Mouse (Mus musculus) kidney, embryonic 14.5 days (tissue): ENCODE results near the gene Kalrn. TPM values are rescaled to one million over a fixed set of nuclear protein-coding genes. Genes with fewer than 3 reads are reported as not detected.

ENCODE experiments used
- ATAC-seq: fragments of 200-750 bp; cut with Nextera tagmentation; 2 replicates; pipeline ENCODE4 v1.8.0; 2017; ENCODE audit warnings: moderate number of reproducible peaks, mild to moderate bottlenecking, moderate TSS enrichment, moderate library complexity; ENCODE audit not compliant: low FRiP score, low TSS enrichment
- H3K27ac ChIP-seq: fragments of 300-500 bp; sonication (generic); 2 replicates; pipeline ENCODE4 v1.5.1; 2014; ENCODE audit warnings: low read depth, mild to moderate bottlenecking, low read length, moderate library complexity, mixed read lengths
- H3K27me3 ChIP-seq: fragments of 300-500 bp; sonication (generic); 2 replicates; pipeline ENCODE4 v1.6.1; 2014; ENCODE audit warnings: mild to moderate bottlenecking, low read length; ENCODE audit not compliant: control insufficient read depth, insufficient read depth
- H3K36me3 ChIP-seq: fragments of 300-500 bp; sonication (generic); 2 replicates; pipeline ENCODE4 v1.6.1; 2014; ENCODE audit warnings: low read length, mixed read lengths; ENCODE audit not compliant: control insufficient read depth, insufficient read depth
- H3K4me1 ChIP-seq: fragments of 300-500 bp; sonication (generic); 2 replicates; pipeline ENCODE4 v1.6.1; 2014; ENCODE audit warnings: low read length, mixed read lengths; ENCODE audit not compliant: control insufficient read depth, insufficient read depth
- H3K4me2 ChIP-seq: fragments of 300-500 bp; sonication (generic); replicated peaks from 2 replicates; pipeline ENCODE4 v1.6.1; 2014; ENCODE audit warnings: low read depth, mild to moderate bottlenecking, low read length
- H3K4me3 ChIP-seq: fragments of 300-500 bp; sonication (generic); 2 replicates; pipeline ENCODE4 v1.5.1; 2014; ENCODE audit warnings: mild to moderate bottlenecking, low read length
- H3K9ac ChIP-seq: fragments of 300-500 bp; sonication (generic); 2 replicates; pipeline ENCODE4 v1.6.1; 2014; ENCODE audit warnings: low read depth, mild to moderate bottlenecking, low read length, moderate library complexity
- H3K9me3 ChIP-seq: fragments of 300-500 bp; sonication (generic); 2 replicates; pipeline ENCODE4 v1.6.1; 2016; ENCODE audit warnings: low read length; ENCODE audit not compliant: control insufficient read depth
- WGBS: fragments of 180-500 bp; shearing (Covaris S2); extraction: QIAGEN DNeasy Blood & Tissue Kit; methylation state at CpG from one replicate; pipeline ENCODE4 v1.1.7; 2014; 5-methylcytosine and 5-hydroxymethylcytosine counted together
- polyA plus RNA-seq: library from polyadenylated mRNA; unstranded; fragments of >200 nt; fragmentation: Nextera tagmentation; extraction: Ambion mirVana; gene quantifications from 2 replicates; pipeline ENCODE4 v1.2.1, GENCODE M21; 2014

Kalrn gene
- 13.2 and 16.0 TPM in 2 replicates for polyA plus RNA-seq

GRCm38 (mm10) chr16:34573151-34573802 is at the start of gene Kalrn:
Kalrn (minus strand) TSS chr16:34573532.
- H3K4me1 ChIP-seq: peaks cover 11% of the 10 kb centered on the region
- no peaks in the 10 kb centered on the region; the same call in 1 of the 2 replicates for H3K9me3 ChIP-seq
- peak; percentile 91 for ATAC-seq
- H3K36me3 ChIP-seq: no peaks in the 10 kb centered on the region
- 3% methylated on average over 44 of the region's 84 CpGs for WGBS
- H3K27me3 ChIP-seq: no peaks in the 10 kb centered on the region
- peak within 1 kb of the TSS; percentile 94 for H3K9ac ChIP-seq
- H3K4me2 ChIP-seq: peak within 1 kb of the TSS; percentile 93
- peak within 1 kb of the TSS; percentile 85 for H3K4me3 ChIP-seq
- H3K27ac ChIP-seq: peak within 1 kb of the TSS; percentile 73

GRCm38 (mm10) chr16:34614021-34614420 is 40.7 kb upstream of the Kalrn start:
- H3K4me2 ChIP-seq: no peak overlapping the region
- no peaks in the 10 kb centered on the region for H3K36me3 ChIP-seq
- no peaks in the 10 kb centered on the region for H3K27me3 ChIP-seq
- no peaks in the 10 kb centered on the region for H3K4me1 ChIP-seq
- no peak overlapping the region for H3K27ac ChIP-seq
- H3K9ac ChIP-seq: no peak overlapping the region
- no peak for ATAC-seq
- peaks cover 3% of the 10 kb centered on the region; the same call in 1 of the 2 replicates for H3K9me3 ChIP-seq
- 78% methylated on average over 2 of the region's 2 CpGs for WGBS
- no peak overlapping the region for H3K4me3 ChIP-seq

- no peaks in the 10 kb centered on the region for H3K36me3 ChIP-seq
- no peaks in the 10 kb centered on the region for H3K27me3 ChIP-seq
- WGBS: 86% methylated on average over 1 of the region's 1 CpGs
- H3K4me1 ChIP-seq: no peaks in the 10 kb centered on the region
- H3K9ac ChIP-seq: no peak overlapping the region
- H3K27ac ChIP-seq: no peak overlapping the region
- H3K9me3 ChIP-seq: peaks cover 3% of the 10 kb centered on the region; the same call in 1 of the 2 replicates
- no peak overlapping the region for H3K4me3 ChIP-seq
- H3K4me2 ChIP-seq: no peak overlapping the region
- no peak for ATAC-seq
Measured at GRCm38 (mm10) chr16:34610137-34610536, 36.8 kb upstream of the Kalrn start.

GRCm38 (mm10) chr16:34605679-34606078 is 32.3 kb upstream of the Kalrn start:
- peak; percentile 73 for ATAC-seq
- no peak overlapping the region for H3K9ac ChIP-seq
- H3K27me3 ChIP-seq: no peaks in the 10 kb centered on the region
- 18% methylated on average over 3 of the region's 3 CpGs for WGBS
- no peak overlapping the region for H3K4me3 ChIP-seq
- H3K4me2 ChIP-seq: no peak overlapping the region
- H3K36me3 ChIP-seq: no peaks in the 10 kb centered on the region
- H3K4me1 ChIP-seq: 0 out of 2 replicates have a peak, but pooled peaks cover 2% of the 10 kb centered on the region
- H3K27ac ChIP-seq: 0 out of 2 replicates have a peak overlapping the region, but pooled peaks have one; percentile 47
- no peaks in the 10 kb centered on the region for H3K9me3 ChIP-seq

GRCm38 (mm10) chr16:34603854-34604253 is 30.5 kb upstream of the Kalrn start:
- ATAC-seq: no peak
- no peak overlapping the region for H3K27ac ChIP-seq
- no peaks in the 10 kb centered on the region for H3K27me3 ChIP-seq
- H3K4me3 ChIP-seq: no peak overlapping the region
- H3K4me2 ChIP-seq: no peak overlapping the region
- H3K9me3 ChIP-seq: no peaks in the 10 kb centered on the region
- H3K4me1 ChIP-seq: 0 out of 2 replicates have a peak, but pooled peaks cover 2% of the 10 kb centered on the region
- 48% methylated on average over 6 of the region's 6 CpGs for WGBS
- no peaks in the 10 kb centered on the region for H3K36me3 ChIP-seq
- no peak overlapping the region for H3K9ac ChIP-seq

GRCm38 (mm10) chr16:34603076-34603475 is 29.7 kb upstream of the Kalrn start:
- Histone ChIP-seq H3K27ac (no peak overlapping the region), H3K4me1 (0 out of 2 replicates have a peak, but pooled peaks cover 2% of the 10 kb centered on the region), H3K4me2 (no peak overlapping the region), H3K9me3 (no peaks in the 10 kb centered on the region), H3K4me3 (no peak overlapping the region), H3K9ac (no peak overlapping the region), H3K36me3 (no peaks in the 10 kb centered on the region), H3K27me3 (no peaks in the 10 kb centered on the region; the same call in 1 of the 2 replicates)
- WGBS: 67% methylated on average over 4 of the region's 4 CpGs
- ATAC-seq: no peak

- no peaks in the 10 kb centered on the region; the same call in 1 of the 2 replicates for H3K27me3 ChIP-seq
- ATAC-seq: no peak
- H3K4me1 ChIP-seq: 0 out of 2 replicates have a peak, but pooled peaks cover 2% of the 10 kb centered on the region
- no peak overlapping the region for H3K4me3 ChIP-seq
- H3K27ac ChIP-seq: no peak overlapping the region
- H3K9me3 ChIP-seq: no peaks in the 10 kb centered on the region
- H3K9ac ChIP-seq: no peak overlapping the region
- H3K36me3 ChIP-seq: no peaks in the 10 kb centered on the region
- WGBS: 55% methylated on average over 4 of the region's 4 CpGs
- H3K4me2 ChIP-seq: no peak overlapping the region
Measured at GRCm38 (mm10) chr16:34601954-34602353, 28.6 kb upstream of the Kalrn start.

GRCm38 (mm10) chr16:34595294-34595693 is 22.0 kb upstream of the Kalrn start:
- Histone ChIP-seq H3K9me3 (no peaks in the 10 kb centered on the region), H3K4me1 (0 out of 2 replicates have a peak, but pooled peaks cover 7% of the 10 kb centered on the region), H3K9ac (no peak overlapping the region), H3K27ac (no peak overlapping the region), H3K27me3 (no peaks in the 10 kb centered on the region; the same call in 1 of the 2 replicates), H3K36me3 (no peaks in the 10 kb centered on the region), H3K4me2 (no peak overlapping the region), H3K4me3 (no peak overlapping the region)
- WGBS: 23% methylated on average over 3 of the region's 3 CpGs
- ATAC-seq: no peak

GRCm38 (mm10) chr16:34594597-34595262 is 21.4 kb upstream of the Kalrn start:
- WGBS: 61% methylated on average over 8 of the region's 8 CpGs
- no peak for ATAC-seq
- H3K4me1 ChIP-seq: 0 out of 2 replicates have a peak, but pooled peaks cover 7% of the 10 kb centered on the region
- no peaks in the 10 kb centered on the region; the same call in 1 of the 2 replicates for H3K27me3 ChIP-seq
- H3K4me2 ChIP-seq: no peak overlapping the region
- H3K9ac ChIP-seq: no peak overlapping the region
- no peaks in the 10 kb centered on the region for H3K9me3 ChIP-seq
- no peaks in the 10 kb centered on the region for H3K36me3 ChIP-seq
- H3K4me3 ChIP-seq: no peak overlapping the region
- H3K27ac ChIP-seq: no peak overlapping the region
